Mouse (Mus musculus): ENCODE measurements around the gene Bcar1. TPM values are rescaled to one million over a fixed set of nuclear protein-coding genes. Genes with fewer than 3 reads are reported as not detected.
A peak's percentile ranks its signal among the peaks of the same experiment; 100 is the strongest.

The Bcar1 gene
- polyA plus RNA-seq, 1 experiment from 2014 or later: 56.3 TPM

- WGBS: 67% methylated on average over 13 of the region's 13 CpGs
- no peaks in the 10 kb centered on the region for H3K36me3 ChIP-seq (ENCODE audit: insufficient read depth)
- H3K9ac ChIP-seq: no peak overlapping the region
- DNase-seq (no peak), ATAC-seq (ENCODE audit: insufficient read depth) (no peak)
- H3K27me3 ChIP-seq (ENCODE audit: insufficient read depth, low read length): no peaks in the 10 kb centered on the region
- H3K4me2 ChIP-seq: no peak overlapping the region
- H3K9me3 ChIP-seq (ENCODE audit: low read depth, low read length): no peaks in the 10 kb centered on the region
- no peak overlapping the region for H3K4me3 ChIP-seq (ENCODE audit: low read depth, low read length)
- no peak overlapping the region for H3K27ac ChIP-seq (ENCODE audit: low read depth)
- TF ChIP-seq CTCF (IDR thresholded peaks at IDR 0.05; ENCODE audit: low read depth): no peak
- no peaks in the 10 kb centered on the region for H3K4me1 ChIP-seq (ENCODE audit: insufficient read depth)
These were observed 56.7 kb downstream of the Bcar1 start for GRCm38 (mm10) chr8:111686881-111687280.

GRCm38 (mm10) chr8:111682521-111682920, 61.1 kb downstream of the Bcar1 start:
- no peak overlapping the region for H3K9ac ChIP-seq

GRCm38 (mm10) chr8:111681153-111681552, 62.5 kb downstream of the Bcar1 start:
- TF ChIP-seq CTCF (IDR thresholded peaks at IDR 0.05; ENCODE audit: low read depth): no peak
- no peak overlapping the region for H3K4me2 ChIP-seq
- no peak for ATAC-seq (ENCODE audit: insufficient read depth)
- no peaks in the 10 kb centered on the region for H3K36me3 ChIP-seq (ENCODE audit: insufficient read depth)
- peak; percentile 13 for DNase-seq
- WGBS: 69% methylated on average over 11 of the region's 11 CpGs
- H3K4me1 ChIP-seq (ENCODE audit: insufficient read depth): no peaks in the 10 kb centered on the region
- no peak overlapping the region for H3K9ac ChIP-seq
- no peaks in the 10 kb centered on the region for H3K9me3 ChIP-seq (ENCODE audit: low read depth, low read length)
- H3K27ac ChIP-seq (ENCODE audit: low read depth): no peak overlapping the region
- H3K4me3 ChIP-seq (ENCODE audit: low read depth, low read length): no peak overlapping the region
- H3K27me3 ChIP-seq (ENCODE audit: insufficient read depth, low read length): no peaks in the 10 kb centered on the region

More at GRCm38 (mm10) chr8:111682521-111682920, 61.1 kb downstream of the Bcar1 start:
- H3K4me1 ChIP-seq (ENCODE audit: insufficient read depth): no peaks in the 10 kb centered on the region
- no peaks in the 10 kb centered on the region for H3K9me3 ChIP-seq (ENCODE audit: low read depth, low read length)
- TF ChIP-seq CTCF (IDR thresholded peaks at IDR 0.05; ENCODE audit: low read depth): no peak
- H3K36me3 ChIP-seq (ENCODE audit: insufficient read depth): no peaks in the 10 kb centered on the region
- ATAC-seq (ENCODE audit: insufficient read depth) (no peak), DNase-seq (no peak)
- H3K27ac ChIP-seq (ENCODE audit: low read depth): no peak overlapping the region
- H3K4me2 ChIP-seq: no peak overlapping the region
- no peaks in the 10 kb centered on the region for H3K27me3 ChIP-seq (ENCODE audit: insufficient read depth, low read length)
- H3K4me3 ChIP-seq (ENCODE audit: low read depth, low read length): no peak overlapping the region
- WGBS: 27% methylated on average over 9 of the region's 9 CpGs

GRCm38 (mm10) chr8:111680423-111681028, 63.1 kb downstream of the Bcar1 start:
- H3K4me2 ChIP-seq: peak overlapping the region; percentile 15; the same call in 1 of the 2 replicates
- ATAC-seq (ENCODE audit: insufficient read depth) (peak; percentile 42; the same call in 1 of the 2 replicates), DNase-seq (peak; percentile 47)
- no peaks in the 10 kb centered on the region for H3K9me3 ChIP-seq (ENCODE audit: low read depth, low read length)
- H3K27ac ChIP-seq (ENCODE audit: low read depth): no peak overlapping the region
- H3K4me3 ChIP-seq (ENCODE audit: low read depth, low read length): no peak overlapping the region
- WGBS: 29% methylated on average over 17 of the region's 17 CpGs
- no peaks in the 10 kb centered on the region for H3K36me3 ChIP-seq (ENCODE audit: insufficient read depth)
- no peaks in the 10 kb centered on the region for H3K4me1 ChIP-seq (ENCODE audit: insufficient read depth)
- H3K27me3 ChIP-seq (ENCODE audit: insufficient read depth, low read length): no peaks in the 10 kb centered on the region
- TF ChIP-seq CTCF (IDR thresholded peaks at IDR 0.05; ENCODE audit: low read depth): peak; percentile 42
- H3K9ac ChIP-seq: no peak overlapping the region

- H3K27me3 ChIP-seq (ENCODE audit: insufficient read depth, low read length): no peaks in the 10 kb centered on the region
- ATAC-seq (ENCODE audit: insufficient read depth): no peak
- 85% methylated on average over 7 of the region's 7 CpGs for WGBS
- no peak overlapping the region for H3K4me2 ChIP-seq
- no peaks in the 10 kb centered on the region for H3K9me3 ChIP-seq (ENCODE audit: low read depth, low read length)
- no peak overlapping the region for H3K4me3 ChIP-seq (ENCODE audit: low read depth, low read length)
- TF ChIP-seq CTCF (IDR thresholded peaks at IDR 0.05; ENCODE audit: low read depth): no peak
- H3K4me1 ChIP-seq (ENCODE audit: insufficient read depth): no peaks in the 10 kb centered on the region
- no peaks in the 10 kb centered on the region for H3K36me3 ChIP-seq (ENCODE audit: insufficient read depth)
- no peak for DNase-seq
- H3K27ac ChIP-seq (ENCODE audit: low read depth): no peak overlapping the region
- H3K9ac ChIP-seq: no peak overlapping the region
These were observed 64.8 kb downstream of the Bcar1 start for GRCm38 (mm10) chr8:111678848-111679247.

GRCm38 (mm10) chr8:111678111-111678510, 65.5 kb downstream of the Bcar1 start:
- ATAC-seq (ENCODE audit: insufficient read depth): 0 out of 2 replicates have a peak, but pooled peaks have one; percentile 52
- no peak overlapping the region for H3K4me3 ChIP-seq (ENCODE audit: low read depth, low read length)
- 29% methylated on average over 3 of the region's 3 CpGs for WGBS

GRCm38 (mm10) chr8:111676237-111676636, 67.4 kb downstream of the Bcar1 start:
- TF ChIP-seq CTCF (IDR thresholded peaks at IDR 0.05; ENCODE audit: low read depth): peak; percentile 55
- Histone ChIP-seq H3K4me3 (ENCODE audit: low read depth, low read length) (no peak overlapping the region), H3K9ac (no peak overlapping the region), H3K4me1 (ENCODE audit: insufficient read depth) (no peaks in the 10 kb centered on the region), H3K27me3 (ENCODE audit: insufficient read depth, low read length) (no peaks in the 10 kb centered on the region), H3K4me2 (no peak overlapping the region), H3K27ac (ENCODE audit: low read depth) (no peak overlapping the region), H3K36me3 (ENCODE audit: insufficient read depth) (0 out of 2 replicates have a peak, but pooled peaks cover 6% of the 10 kb centered on the region), H3K9me3 (ENCODE audit: low read depth, low read length) (no peaks in the 10 kb centered on the region)
- ATAC-seq (ENCODE audit: insufficient read depth): no peak
- 79% methylated on average over 8 of the region's 8 CpGs for WGBS
- DNase-seq: peak; percentile 26

More at GRCm38 (mm10) chr8:111678111-111678510, 65.5 kb downstream of the Bcar1 start:
- Histone ChIP-seq H3K9me3 (ENCODE audit: low read depth, low read length) (no peaks in the 10 kb centered on the region), H3K9ac (no peak overlapping the region), H3K4me2 (no peak overlapping the region), H3K27ac (ENCODE audit: low read depth) (no peak overlapping the region), H3K27me3 (ENCODE audit: insufficient read depth, low read length) (no peaks in the 10 kb centered on the region), H3K4me1 (ENCODE audit: insufficient read depth) (no peaks in the 10 kb centered on the region), H3K36me3 (ENCODE audit: insufficient read depth) (0 out of 2 replicates have a peak, but pooled peaks cover under 1% of the 10 kb centered on the region)
- peak; percentile 88 for TF ChIP-seq CTCF (IDR thresholded peaks at IDR 0.05; ENCODE audit: low read depth)
- peak; percentile 90 for DNase-seq

All from lung, embryonic 14.5 days (tissue).